Mouse (Mus musculus) small intestine, adult 10 weeks (tissue): ENCODE data around the gene Gpm6a. TPM values are rescaled to one million over a fixed set of nuclear protein-coding genes. Genes with fewer than 3 reads are reported as not detected.

Experiments
- polyA plus RNA-seq: library from polyadenylated mRNA; stranded (reverse); fragments of 350-450 nt; fragmentation: Illumina TruSeq; extraction: RNeasy Lipid Tissue Mini Kit (QIAGEN cat#74804); gene quantifications from one replicate; pipeline ENCODE4 v1.2.3, GENCODE M21; 2014; ENCODE audit warnings: low replicate concordance

Gene Gpm6a
- 7.8 TPM for polyA plus RNA-seq

GRCm38 (mm10) chr8:54954741-54955455 lies at the start of gene Gpm6a:
TSS of gene Gpm6a (plus strand) at chr8:54954843.

Other genes with a start within 250 kb of the Gpm6a start
- not detected for gene Wdr17, start 67.7 kb upstream of the Gpm6a start, polyA plus RNA-seq